Mouse (Mus musculus): ENCODE data around the gene 9130213A22Rik.

9130213A22Rik gene

DNA sequence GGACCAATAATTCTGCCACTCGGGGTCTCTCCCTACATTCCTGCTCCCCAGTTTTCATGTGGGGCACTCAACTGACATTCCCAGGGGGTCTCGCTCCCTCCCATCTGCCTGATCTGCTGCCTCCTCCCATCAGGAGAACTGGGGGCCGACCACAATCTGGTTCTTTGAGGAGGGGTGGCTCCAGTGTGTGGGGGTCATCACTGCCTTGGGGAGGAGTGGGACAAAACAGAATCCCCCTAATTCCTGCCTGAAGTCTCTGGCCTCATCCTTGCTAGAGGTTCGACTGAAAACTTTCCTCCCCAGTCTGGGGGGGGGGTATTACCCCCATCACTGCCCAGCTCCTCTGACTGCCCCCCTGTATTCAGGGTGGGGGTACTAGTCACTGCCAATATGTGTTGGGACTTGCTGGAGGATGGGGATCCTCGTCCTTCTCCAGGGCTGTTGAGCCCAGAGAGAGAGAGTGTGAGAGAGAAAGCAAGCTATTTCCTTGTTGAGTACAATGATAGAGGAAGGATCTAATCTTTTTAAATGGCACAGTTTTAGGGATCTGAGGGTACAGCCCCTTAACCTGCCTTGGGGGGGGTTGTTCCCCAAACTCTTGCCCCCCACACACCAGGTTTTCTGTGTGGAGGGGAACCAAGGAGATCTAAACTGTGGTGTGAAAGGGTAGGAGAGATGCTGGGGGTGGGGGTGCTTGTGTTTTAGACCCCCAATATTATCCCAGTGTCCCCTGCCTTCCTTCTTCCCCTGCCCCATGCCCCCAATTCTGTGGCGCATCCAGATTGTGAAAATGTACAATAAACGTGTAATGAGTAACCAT is 30.6 kb downstream of the 9130213A22Rik start:
- DNase-seq = no peak

- no peak for DNase-seq
Observed at GRCm38 (mm10) chr11:69090367-69090766, 32.0 kb downstream of the 9130213A22Rik start.

DNA sequence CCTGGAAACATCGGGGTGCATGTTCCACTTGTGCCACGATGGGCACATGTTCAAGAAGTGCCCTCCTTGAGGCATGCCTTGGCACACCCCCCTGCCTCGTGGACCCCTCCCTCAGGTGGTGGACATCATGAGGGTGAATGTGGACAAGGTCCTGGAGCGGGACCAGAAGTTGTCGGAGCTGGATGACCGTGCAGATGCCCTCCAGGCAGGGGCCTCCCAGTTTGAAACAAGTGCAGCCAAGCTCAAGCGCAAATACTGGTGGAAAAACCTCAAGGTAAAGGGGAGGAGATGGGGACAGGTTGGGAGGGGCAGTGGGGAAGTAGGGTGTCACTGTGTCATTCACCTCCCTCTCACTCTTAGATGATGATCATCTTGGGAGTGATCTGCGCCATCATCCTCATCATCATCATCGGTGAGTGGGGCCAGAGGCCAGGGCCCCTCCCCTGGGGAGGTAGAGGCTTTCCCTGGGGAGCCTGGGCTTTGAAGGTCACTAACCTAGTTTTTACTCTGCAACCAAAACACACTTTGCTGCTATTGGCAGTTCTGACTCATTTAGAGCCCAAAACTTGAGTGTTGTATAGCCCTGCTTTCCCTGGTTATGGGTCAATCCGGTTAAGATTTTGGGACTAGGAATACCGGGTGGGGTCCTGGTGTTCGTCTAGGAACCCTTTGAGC is 32.6 kb downstream of the 9130213A22Rik start:
- DNase-seq = no peak

DNA sequence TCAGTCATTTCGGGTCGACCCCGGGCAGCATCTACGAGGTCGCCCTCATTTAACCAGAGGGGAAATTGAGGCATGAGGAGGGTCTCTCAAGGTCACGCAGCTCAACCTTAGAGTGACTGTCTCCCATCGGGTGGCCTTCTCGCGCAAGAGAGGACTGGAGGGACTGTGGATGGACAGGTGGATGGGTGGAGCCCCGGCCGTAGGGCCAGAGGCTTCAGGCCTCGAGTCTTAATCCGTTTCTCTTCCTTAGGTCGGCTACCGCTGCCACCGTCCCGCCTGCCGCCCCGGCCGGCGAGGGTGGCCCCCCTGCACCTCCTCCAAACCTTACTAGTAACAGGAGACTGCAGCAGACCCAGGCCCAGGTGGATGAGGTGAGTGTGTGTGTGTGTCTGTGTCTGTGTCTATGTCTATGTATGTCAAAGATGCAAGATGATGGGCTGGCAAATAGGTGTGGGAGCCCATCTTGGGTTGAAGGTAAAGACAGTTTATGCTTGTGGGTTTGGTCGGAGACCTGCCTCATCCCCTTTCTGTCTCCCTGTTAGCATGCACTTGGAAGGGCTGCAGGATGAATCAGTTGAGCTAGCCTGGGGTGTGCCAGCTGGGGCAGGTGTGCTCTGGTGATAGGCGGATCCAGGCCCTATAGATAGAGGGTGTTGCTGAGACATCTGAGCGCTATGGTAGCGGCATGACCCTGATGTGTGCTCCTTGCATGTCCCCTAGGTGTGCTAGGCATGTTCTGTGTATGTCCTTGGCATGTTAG is 33.4 kb downstream of the 9130213A22Rik start:
- DNase-seq = no peak

DNA sequence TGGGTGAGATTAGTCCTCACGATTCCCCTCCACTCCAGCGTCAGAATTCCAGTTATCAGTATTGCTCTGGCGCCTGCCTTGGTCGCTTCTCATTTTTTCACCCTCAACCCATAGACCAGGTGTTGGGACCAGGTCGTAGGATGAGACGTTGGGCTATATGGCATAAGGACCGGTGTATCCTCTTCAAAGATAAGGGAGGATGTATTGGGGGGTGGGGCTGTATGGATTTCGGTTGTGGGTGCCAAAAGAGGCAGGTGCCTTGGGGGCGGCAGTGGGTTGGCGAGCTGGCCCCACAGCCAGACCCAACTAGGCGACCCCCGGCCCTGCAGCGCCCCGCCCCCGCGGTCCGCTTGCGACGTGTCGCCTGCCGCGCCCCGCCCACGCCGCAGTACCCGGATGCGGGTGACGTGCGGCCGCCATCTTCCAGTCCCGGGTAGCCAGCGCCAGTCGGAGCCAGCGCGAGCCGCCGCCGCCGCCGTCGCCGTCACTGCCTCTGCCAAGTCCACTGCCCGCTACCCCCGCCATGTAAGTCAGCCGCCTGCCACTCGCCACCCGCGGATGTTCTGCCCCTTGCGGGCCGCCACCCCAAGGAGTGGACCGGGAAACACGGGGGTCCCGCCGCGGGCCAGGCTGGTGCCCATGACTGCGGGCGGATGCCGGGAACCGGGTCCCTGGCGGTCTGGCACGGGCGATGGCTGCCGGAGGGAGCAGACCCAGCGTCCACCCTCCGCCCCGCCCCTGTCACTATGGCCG is 34.1 kb downstream of the 9130213A22Rik start, which contains the start of gene Vamp2:
Gene Vamp2, plus strand, starts transcription at position 388 of the 753 bp plus-strand sequence.
- peak; percentile 93 for DNase-seq

DNA sequence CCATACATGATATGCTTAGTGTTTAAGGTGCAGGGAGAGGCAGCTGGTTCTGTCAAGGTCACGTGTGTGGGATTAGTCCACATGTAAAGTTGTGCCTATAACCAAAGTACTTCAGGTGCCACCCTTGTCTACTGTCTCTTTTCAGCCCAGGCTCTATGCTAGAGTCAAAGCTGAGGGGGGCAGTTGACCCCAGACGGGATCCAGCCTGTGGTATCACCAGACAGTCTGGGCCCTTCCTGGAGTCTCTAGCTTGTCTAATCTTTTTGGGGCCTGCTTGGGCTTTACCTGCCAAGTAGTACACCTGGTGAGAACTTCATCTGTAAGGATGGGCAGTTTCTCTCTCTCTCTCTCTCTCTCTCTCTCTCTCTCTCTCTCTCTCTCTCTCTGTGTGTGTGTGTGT is 34.8 kb downstream of the 9130213A22Rik start:
- no peak for DNase-seq

DNA sequence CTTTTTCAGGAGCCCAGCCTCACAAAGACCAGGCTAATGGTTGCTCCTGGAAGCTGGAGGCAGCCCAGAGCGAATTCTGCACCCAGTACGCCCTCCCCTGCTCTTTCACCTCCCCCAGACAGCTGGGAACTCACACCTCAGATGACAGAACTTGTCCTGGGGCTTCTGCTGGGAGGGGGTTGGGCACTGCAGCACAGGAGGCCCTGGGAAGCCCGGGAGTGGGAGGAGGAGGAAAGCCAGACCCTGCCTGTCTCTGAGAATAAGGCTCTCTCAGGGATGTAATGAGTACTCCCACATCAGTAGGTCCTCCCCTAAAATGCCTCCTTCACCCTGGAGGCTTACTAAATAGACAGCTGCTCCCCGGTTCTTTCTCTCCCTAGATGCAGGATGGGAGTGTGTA is 35.3 kb downstream of the 9130213A22Rik start:
- no peak for DNase-seq

DNA sequence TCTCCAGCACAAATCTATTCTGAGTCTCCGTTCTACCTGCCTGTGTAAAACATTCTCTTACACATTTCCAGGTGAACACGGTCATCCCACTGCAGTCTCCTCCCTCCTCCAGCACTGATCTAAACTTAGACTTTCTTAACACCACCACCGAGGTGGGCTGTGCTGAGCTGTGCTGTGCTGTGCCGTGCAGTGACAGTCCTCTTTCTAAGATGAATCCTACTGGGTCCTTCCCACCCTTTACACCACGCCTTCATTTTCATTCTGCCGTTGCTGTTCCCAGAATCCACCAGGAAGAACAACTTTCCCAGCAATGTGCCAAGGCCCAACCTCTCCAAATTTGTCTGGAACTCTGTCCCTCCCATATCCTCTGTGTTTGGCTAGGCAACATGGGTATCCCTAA is 36.0 kb downstream of the 9130213A22Rik start:
- DNase-seq = no peak

DNA sequence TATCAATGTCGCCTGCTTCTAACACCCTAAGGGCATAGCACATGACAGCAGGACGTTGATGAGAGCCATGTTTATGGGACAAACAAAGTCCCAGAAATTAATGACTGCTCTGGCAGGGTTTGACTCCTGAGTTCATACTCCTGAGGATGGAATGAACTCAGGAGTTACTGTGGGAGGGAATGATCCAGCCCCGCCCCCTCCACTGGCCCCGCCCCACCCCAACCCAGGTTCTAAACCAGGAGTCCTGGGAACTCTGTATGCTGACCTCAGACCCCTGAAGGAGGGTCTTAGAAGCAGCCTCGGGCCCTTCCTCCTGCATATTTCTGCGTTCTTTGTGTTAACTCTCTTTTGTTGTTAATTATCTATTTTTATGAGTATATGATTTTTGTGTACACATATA is 36.8 kb downstream of the 9130213A22Rik start:
- no peak for DNase-seq

DNA sequence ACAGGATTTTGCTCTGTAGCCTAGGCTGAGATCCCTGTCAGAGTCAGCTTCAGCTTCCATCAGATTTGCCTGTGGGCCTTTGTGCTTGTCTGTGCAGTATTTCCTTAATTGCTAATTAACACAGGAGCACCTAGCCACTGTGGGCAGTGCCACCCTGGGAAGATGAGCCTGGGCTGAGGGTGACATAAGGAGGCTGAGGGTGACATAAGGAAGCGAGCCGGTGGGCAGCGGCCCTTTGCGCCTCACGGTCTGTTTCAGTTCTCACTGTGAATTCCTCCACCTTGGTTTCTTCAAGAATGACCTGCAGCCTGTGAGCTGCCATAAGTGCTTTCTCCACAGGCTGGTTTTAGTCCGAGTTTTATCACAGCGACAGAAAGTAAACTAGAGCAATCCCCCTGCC is 40.8 kb downstream of the 9130213A22Rik start:
- DNase-seq = no peak

DNA sequence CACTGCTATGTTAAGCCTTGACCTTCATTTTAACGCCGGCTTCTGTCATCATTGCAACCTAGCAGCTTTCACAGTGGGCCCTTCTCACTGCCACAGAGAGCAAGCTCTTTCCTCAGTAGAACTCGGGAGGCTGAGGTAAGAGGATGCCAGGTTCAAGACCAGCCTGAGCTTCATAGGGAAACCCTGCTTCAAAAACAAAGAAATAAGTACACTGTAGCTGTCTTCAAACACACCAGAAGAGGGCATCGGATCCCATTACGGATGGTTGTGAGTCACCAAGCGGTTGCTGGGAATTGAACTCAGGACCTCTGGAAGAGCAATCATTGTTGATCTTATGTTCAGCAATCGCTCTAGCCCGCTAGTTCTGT is 41.5 kb downstream of the 9130213A22Rik start:
- DNase-seq = no peak

- no peak for DNase-seq
Observed at GRCm38 (mm10) chr11:69080102-69080854, 42.1 kb downstream of the 9130213A22Rik start.

DNA sequence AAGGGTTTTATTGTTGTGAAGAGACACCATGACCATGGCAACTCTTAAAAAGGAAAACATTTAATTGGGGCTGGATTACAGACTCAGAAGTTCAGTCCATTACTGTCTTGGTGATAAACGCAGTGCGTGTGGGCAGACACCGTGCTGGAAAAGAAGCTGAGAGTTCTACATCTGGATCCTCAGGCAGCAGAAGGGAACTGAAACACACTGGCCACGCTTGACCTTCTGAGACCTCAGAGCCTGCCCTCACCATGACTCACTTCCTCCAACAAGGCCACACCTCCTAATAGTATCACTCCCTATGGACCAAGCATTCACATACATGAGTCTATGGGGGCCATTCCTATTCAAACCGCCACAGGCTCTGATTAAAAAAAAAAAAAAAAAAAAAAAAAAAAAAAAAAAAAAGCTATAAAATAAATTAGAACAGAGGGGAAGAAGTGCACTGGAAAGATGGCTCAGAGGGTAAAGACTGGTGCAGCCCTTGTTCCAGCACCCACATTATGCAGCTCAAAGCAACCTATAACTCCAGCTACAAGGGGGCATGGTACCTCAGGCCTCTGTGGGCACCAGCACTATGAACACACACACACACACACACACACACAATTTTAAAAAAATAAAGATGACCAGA is 43.5 kb downstream of the 9130213A22Rik start:
- no peak for DNase-seq

DNA sequence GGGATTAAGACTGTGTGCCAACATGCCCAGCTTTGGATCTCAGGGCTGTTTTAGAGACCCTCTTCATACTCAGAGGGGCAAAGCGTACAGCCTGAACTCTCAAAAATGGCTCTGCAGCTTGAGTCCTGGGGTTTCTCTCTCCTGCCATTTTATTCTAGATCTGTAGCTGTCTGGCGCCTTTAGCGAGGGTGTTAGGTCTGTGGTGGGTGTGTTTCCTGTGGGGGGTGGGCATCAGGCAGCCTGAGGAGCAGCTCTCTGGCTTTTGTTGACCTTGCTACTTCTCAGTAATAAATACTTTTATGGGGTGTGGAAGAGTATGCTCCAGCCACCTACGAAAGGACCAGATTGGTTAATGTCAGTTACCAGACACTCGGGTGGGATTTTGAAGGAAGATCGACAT is 44.3 kb downstream of the 9130213A22Rik start:
- no peak for DNase-seq

GRCm38 (mm10) chr11:69077316-69077715 is 45.1 kb downstream of the 9130213A22Rik start:
- DNase-seq = no peak

GRCm38 (mm10) chr11:69076572-69076971 is 45.8 kb downstream of the 9130213A22Rik start:
- no peak for DNase-seq

GRCm38 (mm10) chr11:69075764-69076479 is 46.5 kb downstream of the 9130213A22Rik start:
- DNase-seq = no peak

- no peak for DNase-seq
Observed at GRCm38 (mm10) chr11:69074776-69075069, 47.7 kb downstream of the 9130213A22Rik start.

GRCm38 (mm10) chr11:69073951-69074775 is 48.2 kb downstream of the 9130213A22Rik start:
- no peak for DNase-seq
